Mouse (Mus musculus) fibroblast of lung, adult 2 months (primary cell): ENCODE data around the gene Patj.
"Not testable (repeated sequence)": the region's sequence is repeated elsewhere in the genome, so short reads cannot be mapped to it uniquely, and the experiment has no call there.

Experiments used
- DNase-seq: peaks from one replicate; pipeline ENCODE4 v3.0.0-alpha.2; 2011; ENCODE audit warnings: low read depth

The Patj gene

DNA sequence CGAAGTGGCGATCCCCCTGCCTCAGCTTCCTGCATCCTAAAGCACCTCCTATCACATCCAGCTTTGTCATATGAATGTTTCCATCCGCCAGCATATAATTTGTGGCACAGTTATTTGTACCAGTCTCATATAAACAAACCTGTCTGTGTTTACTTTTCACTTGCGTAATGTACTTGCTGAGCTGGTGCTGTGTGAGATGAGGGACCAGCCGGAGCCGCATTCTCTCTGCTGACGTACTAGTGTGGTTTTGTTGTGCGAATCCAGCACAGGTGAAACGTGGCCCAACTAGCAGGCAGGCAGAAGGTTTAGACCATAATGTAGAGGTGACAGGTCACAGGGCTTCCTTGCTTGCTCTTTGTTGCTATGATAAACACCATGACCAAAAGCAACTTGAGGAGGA is 171.9 kb downstream of the Patj start:
- no peak for DNase-seq

DNA sequence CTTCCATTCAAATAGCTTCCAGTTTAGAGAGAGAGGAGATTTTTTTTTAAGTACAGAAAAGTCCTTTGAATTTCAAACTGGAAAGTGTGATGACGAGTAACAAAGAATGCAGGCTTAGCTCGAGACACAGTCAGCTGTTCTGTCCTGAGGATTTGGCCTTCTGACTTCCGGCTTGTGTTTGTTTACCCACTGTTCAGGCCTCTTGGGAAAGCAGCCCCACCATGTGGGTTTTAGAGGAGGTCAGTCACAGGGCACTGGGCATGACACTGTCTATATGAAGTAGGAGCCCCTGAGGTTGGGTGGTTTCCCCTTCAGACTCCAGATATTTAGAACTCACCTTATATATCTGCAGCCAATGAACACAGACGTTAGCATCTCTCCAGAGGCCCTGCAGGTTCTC is 174.3 kb downstream of the Patj start:
- no peak for DNase-seq

DNA sequence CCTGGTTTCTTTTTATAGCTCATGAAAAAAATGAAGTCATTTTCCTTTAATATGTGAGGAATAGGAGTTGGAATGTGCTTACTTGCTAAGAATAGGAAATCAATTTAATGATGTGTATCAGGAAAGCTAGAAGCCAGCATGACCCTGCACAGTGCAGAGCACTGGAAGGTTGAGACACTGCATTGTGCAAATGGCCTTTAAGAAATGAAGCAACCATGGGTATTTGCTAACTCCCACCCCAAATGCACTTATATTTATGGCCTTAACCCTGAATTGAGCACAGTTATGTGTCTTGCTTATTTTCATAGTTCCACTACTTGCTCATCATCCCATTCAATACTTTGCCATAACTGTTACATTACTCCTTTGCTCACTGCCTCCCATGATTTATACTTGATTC is 181.7 kb downstream of the Patj start:
- no peak for DNase-seq

DNA sequence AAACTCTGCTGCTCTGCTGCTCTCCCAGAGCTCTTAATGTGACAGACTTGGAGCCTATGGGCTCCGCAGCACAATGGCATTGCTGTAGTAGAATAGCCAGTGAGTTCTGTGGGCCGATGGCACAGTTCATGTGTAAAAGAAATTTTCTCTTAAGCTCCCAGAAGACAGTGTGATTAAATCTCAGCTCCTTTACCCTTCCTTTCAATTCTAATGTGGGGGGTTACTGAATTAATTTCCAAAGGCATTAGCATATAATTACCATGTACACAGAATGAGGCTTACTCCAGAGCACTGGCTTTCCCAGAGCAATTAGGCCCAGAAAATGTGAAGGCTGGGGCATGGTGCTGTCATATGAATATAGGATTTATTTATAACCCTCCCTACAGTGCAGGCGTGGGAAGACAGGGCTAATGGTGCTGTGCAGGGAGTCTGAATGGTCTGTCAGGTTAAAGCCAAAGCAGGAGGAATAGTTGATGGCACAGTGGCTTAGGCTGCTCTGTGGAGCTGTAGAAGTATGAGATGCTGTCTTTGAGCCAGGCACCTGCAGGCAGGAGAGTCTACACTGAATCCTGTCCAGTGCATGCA is 182.5 kb downstream of the Patj start:
- no peak for DNase-seq

DNA sequence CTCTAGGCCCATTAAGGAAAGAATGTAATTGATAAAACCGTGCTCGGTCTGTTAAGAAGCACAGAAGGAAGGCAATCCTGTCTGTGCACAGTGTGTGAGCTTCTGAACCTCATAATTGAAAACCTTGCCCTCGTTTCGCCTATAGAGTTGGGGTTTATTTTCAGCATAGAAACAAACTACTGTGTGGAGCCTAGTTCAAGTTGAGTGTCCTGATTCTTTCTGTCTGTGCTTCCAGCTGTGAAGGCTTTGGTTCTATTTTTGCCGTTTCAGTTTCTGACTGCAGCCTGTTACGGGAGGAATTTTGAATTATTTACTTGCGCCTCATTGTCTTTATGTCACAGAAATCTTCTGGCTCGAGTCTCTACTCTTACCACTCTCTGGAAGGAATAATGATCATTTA is 185.9 kb downstream of the Patj start:
- DNase-seq = no peak

DNA sequence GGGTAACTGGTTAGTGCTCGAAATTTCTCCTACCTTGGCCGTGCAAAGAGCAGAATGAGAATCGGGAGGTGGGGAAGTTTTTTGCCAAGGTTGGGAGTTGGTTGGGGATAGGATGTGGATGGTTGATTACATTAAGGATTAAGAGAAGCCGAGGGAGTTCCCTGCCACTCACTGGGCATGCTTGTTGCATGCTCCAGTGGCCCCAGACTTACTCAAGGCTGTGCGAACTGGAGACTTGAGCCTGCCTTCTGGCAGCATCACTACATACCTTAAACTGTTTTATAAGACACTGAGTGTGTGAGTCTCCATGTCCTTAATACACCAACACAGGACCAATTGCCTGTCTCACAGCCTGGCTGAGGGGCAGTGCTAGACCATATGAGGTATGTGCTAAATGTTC is 188.4 kb downstream of the Patj start:
- DNase-seq = no peak

DNA sequence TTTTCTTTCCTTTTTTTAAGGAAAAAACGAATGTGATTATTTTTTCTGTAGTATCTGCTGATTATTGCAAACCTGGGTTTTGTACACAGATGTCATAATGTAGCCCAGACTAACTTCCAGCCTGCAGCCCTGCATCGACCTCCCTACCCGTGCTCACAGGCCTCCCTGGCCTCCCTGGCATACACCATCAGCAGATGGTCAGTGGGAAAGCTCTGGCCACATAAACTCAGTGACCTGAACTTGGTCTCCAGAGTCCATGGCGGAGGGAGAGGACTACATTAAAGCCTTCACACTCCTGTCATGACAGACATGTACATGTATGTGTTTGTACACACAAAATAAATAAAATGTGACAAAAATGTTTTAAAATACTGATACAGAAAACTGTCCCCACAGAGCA is 190.7 kb downstream of the Patj start:
- DNase-seq = no peak

DNA sequence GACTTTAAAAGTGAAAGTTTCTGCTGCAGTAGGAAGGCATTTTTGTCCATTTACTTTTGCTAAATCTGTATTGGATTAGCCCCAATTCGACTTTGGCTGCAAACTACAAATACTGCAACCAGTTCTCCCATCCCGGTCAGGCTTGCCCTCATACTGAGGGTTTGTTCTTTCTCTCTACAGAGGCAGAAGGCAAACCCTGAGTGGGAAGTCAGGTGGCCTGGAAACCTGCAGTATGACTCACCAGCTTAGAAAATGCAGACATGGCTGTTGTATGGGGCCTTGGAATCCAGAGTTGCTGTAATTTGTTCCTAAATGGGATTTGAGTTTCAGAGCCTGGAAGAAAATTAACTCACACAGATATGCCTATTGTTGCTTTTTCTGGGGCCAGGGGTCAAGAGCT is 192.1 kb downstream of the Patj start:
- DNase-seq = peak; percentile 69

DNA sequence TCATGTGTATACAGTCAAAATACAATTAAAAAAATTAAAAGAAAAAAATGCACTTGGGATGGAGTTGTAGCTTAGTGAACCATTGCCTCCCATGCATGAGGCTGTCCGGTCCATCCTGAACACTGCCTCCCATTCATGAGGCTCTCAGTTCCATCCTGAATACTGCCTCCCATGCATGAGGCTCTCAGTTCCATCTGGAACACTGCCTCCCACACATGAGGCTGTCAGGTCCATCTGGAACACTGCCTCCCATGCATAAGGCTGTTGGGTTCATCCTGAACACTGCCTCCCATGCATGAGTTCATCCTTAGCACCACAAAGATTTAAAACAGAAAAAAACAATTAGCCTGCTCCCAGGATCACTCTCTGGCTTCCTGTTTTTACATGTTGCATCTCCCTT is 198.4 kb downstream of the Patj start:
- no peak for DNase-seq

DNA sequence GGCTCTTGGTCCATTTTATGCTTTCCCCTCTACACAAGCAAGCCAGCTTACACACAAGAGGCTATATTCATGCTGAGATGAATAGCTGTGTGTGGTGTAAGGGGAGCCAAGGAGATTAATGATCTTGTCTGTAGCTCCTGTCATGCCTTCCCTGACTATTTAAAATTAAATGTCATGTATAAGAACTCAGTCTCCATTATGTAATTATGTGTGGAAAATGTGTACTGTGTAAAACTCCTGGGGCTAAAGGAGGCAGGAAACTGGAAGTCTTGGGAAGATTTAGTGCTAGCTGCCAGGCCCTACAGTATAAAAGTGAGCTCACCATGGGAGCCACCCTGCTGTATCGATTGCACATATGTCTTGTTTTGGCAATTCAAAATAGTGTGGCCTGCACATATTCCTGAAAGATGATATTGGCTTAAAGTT is 203.0 kb downstream of the Patj start:
- DNase-seq = no peak

DNA sequence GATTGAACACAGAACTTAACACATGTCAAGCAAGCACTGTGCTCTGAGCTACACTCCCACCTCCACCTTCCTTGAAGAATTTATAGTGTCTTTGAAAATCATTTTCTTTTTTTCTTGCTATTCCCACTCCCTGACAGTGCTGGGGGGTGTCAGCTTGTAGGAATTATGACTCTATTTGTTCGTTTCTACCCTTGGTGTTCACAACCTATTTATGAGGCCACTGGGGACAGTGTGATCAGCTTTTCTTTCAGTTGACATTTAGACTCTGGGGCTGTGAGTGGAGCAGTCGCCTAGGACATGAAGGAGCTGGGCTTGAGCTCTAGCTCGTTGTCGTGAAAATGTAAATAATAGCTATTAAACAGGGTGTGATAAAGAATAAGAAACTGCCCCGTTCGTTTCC is 203.8 kb downstream of the Patj start:
- DNase-seq = no peak

DNA sequence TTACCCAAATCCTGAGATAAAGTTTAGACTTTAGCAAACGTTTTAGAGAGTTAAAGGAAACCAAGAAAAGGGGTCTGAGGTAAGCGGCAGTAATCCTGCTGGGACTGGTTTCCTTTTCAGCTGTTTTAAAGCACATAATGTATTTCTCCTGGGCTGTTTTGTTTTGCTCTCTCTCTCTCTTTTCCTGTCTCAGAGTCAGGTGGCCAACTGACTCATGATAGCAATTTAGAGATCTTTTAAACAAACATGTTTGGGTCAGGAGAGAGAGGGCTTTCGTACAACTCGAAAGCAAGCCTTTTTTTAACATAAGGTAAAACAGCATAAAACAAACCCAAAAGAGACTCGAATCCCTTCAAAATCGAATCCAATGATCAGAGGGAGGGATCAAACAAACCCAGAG is 207.5 kb downstream of the Patj start:
- DNase-seq = peak; percentile 40

DNA sequence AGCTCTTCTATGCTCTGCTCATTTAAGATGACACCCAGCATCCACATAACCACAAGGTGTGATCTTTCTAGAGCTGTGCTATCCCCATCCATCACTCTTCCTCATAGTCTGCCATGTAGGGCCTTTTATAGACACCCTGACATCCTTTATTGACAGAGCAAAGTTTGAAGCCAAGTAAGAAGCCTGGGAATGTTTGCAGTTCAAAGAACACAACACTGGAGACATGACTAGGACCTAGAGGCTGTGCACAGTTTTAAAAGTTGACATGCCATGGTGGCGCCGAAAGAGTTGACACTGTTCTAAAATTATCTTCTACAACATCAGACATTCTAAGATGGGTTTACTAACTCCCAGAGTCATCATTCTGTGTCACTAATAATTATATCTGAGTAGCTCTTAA is 214.9 kb downstream of the Patj start:
- no peak for DNase-seq

DNA sequence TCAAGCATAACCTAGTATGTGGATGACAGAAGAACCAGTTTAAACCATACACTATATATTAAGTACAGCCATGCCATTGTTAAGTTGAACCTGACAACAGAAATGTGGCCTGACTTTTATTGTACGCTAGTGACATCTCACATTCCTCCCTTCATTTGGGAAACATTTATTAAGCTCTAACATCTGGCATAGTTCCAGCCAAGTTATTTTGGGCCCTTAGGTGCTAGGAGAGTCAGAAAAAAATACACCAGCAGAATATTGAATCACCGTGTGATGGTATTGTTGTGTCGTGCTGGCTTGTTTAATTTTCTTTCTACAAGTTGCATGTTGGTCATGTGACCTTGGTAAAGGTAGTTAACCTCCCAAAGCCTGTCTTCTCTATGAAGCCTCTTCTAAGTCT is 218.8 kb downstream of the Patj start:
- no peak for DNase-seq

DNA sequence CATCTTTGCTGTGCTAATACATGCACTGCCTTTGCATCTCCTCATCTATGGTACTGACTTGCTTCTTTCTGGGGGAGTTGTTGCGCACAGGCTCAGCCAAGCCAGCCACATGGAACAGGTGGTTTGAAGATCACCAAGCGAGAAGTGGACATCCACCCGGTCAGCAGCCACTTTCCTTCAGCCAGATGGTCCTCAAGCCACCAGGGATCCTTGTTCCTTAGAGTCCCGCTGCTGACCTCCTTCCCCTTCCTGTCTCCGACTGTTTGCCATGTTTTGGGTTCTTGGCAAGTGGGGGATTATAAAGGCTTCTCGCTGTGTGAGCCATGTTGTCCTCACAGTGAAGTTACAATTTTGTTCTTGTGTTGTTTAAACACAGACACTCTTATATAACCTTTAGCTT is 223.6 kb downstream of the Patj start:
- no peak for DNase-seq

DNA sequence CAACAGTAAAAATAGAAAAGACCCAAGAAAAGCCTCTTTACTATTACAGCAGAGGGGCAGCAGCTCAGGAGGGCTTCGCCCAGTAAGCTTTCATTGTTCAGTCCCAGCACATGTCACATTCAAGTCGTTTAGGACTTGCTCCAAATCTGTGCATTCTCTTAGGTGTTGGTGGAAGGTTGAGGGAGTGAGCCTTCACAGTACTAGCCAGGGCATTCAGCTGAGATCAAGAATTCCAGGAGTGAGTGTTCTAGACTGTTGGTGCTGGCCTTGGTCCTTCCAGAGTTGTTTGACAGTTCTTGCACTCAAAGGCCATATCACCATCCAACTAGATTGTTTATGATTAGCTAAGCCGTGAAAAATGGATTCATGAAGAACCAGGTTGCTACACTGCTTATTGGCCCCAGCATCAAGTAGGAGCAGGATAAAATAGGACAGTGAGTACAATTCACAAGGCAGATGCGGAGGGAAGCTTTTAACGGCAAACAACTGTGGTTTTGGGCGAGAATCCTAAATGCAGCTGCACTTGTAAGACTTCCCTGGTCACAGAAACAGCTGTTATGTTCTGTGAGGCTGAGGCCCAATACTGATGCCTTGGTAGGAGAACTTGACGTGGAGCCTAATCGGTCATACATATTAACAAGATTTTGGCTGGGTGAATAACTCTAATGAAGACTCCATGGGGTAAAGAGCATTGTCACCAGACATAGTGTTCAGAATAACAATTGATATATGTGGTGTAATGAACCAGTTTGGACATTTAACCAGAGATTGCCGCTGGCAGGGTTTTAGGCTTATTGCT is 225.6 kb downstream of the Patj start:
- no peak for DNase-seq

DNA sequence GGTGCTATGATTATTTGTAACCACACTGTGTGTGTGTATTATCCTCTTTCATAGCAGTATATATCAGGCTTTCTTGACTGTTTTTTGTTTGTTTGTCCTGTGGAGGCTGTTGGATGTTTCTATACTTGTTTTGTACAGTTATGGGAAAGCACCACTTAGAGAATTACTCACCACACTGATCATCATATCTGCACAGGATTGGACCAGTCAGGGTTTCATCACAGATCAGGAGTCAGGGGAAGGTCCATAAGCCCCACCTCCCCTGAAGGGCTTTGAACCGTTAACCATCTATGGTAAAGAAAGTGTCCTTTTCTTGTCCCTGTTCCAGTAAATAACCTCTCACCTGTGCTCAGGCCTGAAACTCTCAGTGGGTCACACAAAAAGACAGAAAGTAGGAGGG is 226.6 kb downstream of the Patj start:
- no peak for DNase-seq

DNA sequence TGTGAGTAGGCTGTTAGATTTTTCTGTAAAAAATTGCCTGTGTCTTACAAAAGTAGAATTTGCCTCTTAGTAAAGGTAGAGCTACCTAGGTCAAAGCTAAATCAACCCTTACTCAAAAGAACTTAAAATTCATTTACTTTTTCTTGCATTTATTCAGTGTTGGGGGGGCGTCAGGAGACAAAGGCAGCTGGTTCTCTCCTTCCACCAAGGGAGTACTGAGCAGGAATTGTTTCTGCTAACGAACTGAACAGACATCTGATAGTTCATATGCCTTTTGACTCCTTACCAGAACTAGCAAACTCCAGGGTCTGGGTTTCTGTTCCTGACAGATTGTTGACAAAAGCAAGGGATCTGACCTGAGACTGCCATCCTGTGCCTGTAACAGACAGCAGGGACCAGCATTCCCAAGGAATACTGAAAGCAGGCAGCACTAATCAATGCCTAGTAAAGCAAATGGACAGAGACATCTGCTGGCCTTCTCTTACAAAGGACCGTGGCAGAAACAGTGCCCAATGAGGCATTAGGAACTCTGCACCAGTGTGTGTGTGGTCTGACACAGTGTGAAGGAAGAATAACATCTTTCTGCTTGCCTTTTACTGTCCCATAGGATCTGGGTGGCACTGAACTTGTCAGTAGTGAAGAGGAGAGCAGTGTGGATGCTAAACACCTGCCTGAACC is 227.6 kb downstream of the Patj start:
- no peak for DNase-seq

DNA sequence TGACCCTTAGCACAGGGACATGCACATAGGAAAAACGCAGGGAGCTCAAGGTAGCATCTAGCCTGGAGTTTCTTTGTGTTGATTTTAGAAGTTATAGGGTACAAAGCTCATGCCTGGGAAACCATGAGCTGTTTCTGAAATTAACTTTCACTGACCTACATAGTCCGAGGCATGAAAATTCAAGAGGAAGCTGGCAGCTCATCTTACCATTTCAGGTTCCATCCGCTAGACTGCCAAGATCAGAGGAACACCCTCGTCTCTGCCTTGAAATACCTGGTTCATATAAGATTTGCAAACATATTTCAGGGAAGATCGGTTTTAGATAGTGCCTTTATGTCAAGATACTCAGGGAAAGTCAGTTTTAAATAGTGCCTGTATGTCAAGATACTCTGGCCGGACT is 232.7 kb downstream of the Patj start:
- no peak for DNase-seq

DNA sequence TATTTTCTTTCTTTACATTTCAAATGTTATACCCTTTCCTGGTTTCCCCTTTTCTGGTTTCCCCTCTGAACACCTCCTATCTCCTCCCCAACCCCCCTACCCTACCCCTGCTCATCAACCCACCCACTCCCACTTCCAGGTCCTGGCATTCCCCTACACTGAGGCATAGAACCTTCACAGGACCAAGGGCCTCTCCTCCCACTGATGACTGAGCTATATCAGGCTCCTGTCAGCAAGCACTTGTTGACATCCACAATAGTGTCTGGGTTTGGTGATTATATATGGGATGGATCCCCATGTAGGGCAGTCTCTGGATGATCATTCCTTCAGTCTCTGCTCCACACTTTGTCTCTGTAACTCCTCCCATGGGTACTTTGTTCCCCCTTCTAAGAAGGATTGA is 233.6 kb downstream of the Patj start:
- DNase-seq = not testable (repeated sequence)

DNA sequence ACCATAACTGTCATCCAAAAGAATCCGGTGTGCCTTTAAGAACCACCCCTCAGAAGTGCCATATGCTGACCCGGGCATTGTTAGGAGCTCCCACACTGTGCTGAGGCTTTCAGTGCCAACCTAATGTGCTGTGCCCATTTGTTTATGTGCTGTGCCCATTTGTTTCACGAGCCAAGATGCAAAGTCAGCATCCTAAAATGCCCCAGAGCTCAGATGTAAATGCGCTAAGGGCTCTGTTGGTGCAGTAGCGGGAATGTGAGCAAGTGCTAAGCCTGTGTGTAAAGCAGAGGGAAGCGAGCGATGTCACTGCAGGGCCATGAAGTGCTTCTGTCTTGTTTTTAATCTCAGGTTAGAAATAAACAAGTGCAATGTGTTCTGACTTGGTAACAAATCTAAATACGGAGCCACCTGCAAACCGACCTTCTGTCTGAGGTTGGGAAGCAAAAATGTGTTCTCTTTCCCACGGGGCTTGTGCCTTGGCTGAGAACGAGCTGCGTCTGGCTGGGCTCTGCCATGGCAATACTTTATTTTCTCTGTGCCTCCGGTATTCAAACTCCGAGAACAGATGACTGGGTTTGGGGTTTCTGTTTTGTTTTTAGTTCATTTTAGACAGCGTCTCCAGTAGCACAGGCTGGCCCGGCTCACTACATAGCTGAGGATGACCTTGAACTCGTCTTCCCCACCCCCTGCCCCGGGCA is 239.7 kb downstream of the Patj start:
- DNase-seq = no peak

DNA sequence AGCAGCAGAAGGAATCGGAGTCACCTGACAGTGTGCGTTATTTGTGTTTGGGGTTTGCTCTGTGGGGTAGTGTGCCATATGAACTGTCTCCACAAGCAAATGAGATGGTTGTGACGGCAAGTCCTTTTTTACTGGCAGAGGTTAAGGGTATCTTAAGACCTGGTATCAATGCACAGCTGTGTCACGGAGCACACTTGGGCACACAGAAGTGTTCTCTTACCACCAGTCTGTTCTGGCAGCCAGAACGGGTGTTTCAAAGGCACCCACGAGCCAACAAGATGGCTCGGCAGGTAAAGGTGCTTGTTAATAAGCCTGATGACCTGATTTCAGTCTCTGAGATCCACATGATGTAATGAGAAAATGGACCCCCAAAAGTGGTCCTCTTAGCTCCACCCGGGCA is 243.1 kb downstream of the Patj start:
- no peak for DNase-seq

DNA sequence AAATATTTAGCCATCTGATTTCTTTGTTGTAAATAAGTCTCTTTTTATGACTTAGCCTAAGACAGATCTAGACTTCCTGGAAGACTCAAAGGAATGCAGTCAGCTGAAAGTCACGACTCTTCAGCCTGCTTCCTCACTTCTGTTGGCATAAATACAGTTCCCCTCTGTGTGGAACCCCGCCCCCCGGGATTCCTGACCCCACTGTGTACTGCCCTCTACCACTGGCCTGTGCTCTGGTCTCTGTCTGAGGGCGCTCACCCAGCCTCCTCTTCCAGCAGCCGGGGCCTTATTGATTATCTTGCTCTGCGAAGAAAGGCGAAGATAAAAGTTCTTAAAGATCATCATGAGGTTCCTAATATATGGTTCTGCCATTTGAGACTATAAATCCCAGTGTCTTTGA is 258.1 kb downstream of the Patj start:
- DNase-seq = no peak
